Mouse (Mus musculus): ENCODE results near the gene Gm20388. TPM values are rescaled to one million over a fixed set of nuclear protein-coding genes. Genes with fewer than 3 reads are reported as not detected.

Gm20388 gene
- polyA plus RNA-seq, 1 experiment = 18.7 TPM

GRCm38 (mm10) chr8:123845114-123845513, 3934.5 kb downstream of the Gm20388 start:
- WGBS = 77% methylated on average over 13 of the region's 13 CpGs
- no peak for TF ChIP-seq POLR2A (IDR thresholded peaks at IDR 0.05; ENCODE audit: borderline replicate concordance, insufficient read depth, low read length)
- no peak for TF ChIP-seq CTCF (IDR thresholded peaks at IDR 0.05; ENCODE audit: borderline replicate concordance, insufficient read depth, low read depth, low read length)
- Histone ChIP-seq H3K4me3 (replicated peaks; ENCODE audit: insufficient read depth, low read depth, low read length) (no peak overlapping the region), H3K27me3 (ENCODE audit: control insufficient read depth, insufficient read depth, low read length) (no peaks in the 10 kb centered on the region), H3K4me1 (ENCODE audit: control insufficient read depth, insufficient read depth, low read length) (peaks cover 23% of the 10 kb centered on the region), H3K27ac (ENCODE audit: insufficient read depth, low read length) (no peak overlapping the region)
- DNase-seq = no peak

- Histone ChIP-seq H3K27me3 (ENCODE audit: control insufficient read depth, insufficient read depth, low read length) (no peaks in the 10 kb centered on the region), H3K4me1 (ENCODE audit: control insufficient read depth, insufficient read depth, low read length) (peaks cover 23% of the 10 kb centered on the region), H3K27ac (ENCODE audit: insufficient read depth, low read length) (no peak overlapping the region), H3K4me3 (replicated peaks; ENCODE audit: insufficient read depth, low read depth, low read length) (no peak overlapping the region)
- WGBS = 85% methylated on average over 10 of the region's 10 CpGs
- DNase-seq = peak; percentile 46 to 62
- TF ChIP-seq POLR2A (IDR thresholded peaks at IDR 0.05; ENCODE audit: borderline replicate concordance, insufficient read depth, low read length) = no peak
- TF ChIP-seq CTCF (IDR thresholded peaks at IDR 0.05; ENCODE audit: borderline replicate concordance, insufficient read depth, low read depth, low read length) = no peak
These were observed 3935.3 kb downstream of the Gm20388 start for GRCm38 (mm10) chr8:123845991-123846390.

DNA sequence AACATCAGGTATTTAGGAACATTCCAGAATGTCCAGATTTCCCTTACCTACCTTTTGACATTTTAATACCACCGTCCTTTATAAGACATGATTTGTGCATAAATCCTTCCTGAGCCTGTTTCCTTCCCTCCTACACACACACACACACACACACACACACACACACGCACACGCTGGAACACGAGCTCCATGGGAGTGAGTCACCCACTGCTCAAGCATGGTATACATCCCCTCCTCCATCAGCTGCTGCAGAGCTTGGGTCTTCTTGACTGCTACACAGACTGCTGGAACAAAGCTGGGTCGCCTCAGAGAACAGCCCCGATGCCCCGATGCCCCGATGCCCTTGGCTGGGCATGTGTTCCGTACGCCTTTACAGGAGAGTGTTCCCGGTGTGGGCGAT, 3935.9 kb downstream of the Gm20388 start:
- TF ChIP-seq POLR2A (IDR thresholded peaks at IDR 0.05; ENCODE audit: borderline replicate concordance, insufficient read depth, low read length) = no peak
- TF ChIP-seq CTCF (IDR thresholded peaks at IDR 0.05; ENCODE audit: borderline replicate concordance, insufficient read depth, low read depth, low read length) = no peak
- DNase-seq = no peak

DNA sequence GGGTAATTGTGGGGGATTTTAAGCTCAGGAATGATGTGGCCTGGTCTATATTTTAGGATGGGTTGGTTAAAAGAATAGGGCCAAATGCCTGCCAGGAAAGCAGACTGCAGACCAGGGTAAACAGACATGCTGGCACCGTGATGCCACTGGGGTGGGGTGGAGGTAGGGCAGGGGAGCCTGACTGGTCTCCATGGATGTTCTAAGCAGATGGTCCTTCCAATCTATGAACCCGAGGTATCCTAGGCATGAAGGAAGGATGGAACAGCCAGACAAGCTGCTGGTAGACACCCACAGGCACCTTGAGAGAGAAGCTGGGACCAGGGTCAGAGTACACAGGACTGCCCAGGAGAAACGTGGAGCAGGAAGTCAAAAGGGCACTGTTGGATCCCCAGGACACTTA, 3936.9 kb downstream of the Gm20388 start:
- Histone ChIP-seq H3K27me3 (ENCODE audit: control insufficient read depth, insufficient read depth, low read length) (no peaks in the 10 kb centered on the region), H3K27ac (ENCODE audit: insufficient read depth, low read length) (peak overlapping the region; percentile 41; the same call in 1 of the 2 replicates), H3K4me3 (replicated peaks; ENCODE audit: insufficient read depth, low read depth, low read length) (no peak overlapping the region), H3K4me1 (ENCODE audit: control insufficient read depth, insufficient read depth, low read length) (peaks cover 32% of the 10 kb centered on the region)
- 9% methylated on average over 3 of the region's 3 CpGs for WGBS
- TF ChIP-seq POLR2A (IDR thresholded peaks at IDR 0.05; ENCODE audit: borderline replicate concordance, insufficient read depth, low read length) (no peak), CTCF (IDR thresholded peaks at IDR 0.05; ENCODE audit: borderline replicate concordance, insufficient read depth, low read depth, low read length) (no peak)
- DNase-seq = peak; percentile 63 to 79

More for the DNA sequence above, 3935.9 kb downstream of the Gm20388 start:
- H3K27ac ChIP-seq (ENCODE audit: insufficient read depth, low read length) = 0 out of 2 replicates have a peak overlapping the region, but pooled peaks have one; percentile 41
- H3K4me3 ChIP-seq (replicated peaks; ENCODE audit: insufficient read depth, low read depth, low read length) = no peak overlapping the region
- H3K4me1 ChIP-seq (ENCODE audit: control insufficient read depth, insufficient read depth, low read length) = peaks cover 26% of the 10 kb centered on the region
- H3K27me3 ChIP-seq (ENCODE audit: control insufficient read depth, insufficient read depth, low read length) = no peaks in the 10 kb centered on the region
- WGBS = 76% methylated on average over 12 of the region's 12 CpGs

- DNase-seq = no peak
- Histone ChIP-seq H3K27ac (ENCODE audit: insufficient read depth, low read length) (no peak overlapping the region), H3K4me1 (ENCODE audit: control insufficient read depth, insufficient read depth, low read length) (peaks cover 32% of the 10 kb centered on the region), H3K4me3 (replicated peaks; ENCODE audit: insufficient read depth, low read depth, low read length) (no peak overlapping the region), H3K27me3 (ENCODE audit: control insufficient read depth, insufficient read depth, low read length) (no peaks in the 10 kb centered on the region)
- TF ChIP-seq POLR2A (IDR thresholded peaks at IDR 0.05; ENCODE audit: borderline replicate concordance, insufficient read depth, low read length) = no peak
- no peak for TF ChIP-seq CTCF (IDR thresholded peaks at IDR 0.05; ENCODE audit: borderline replicate concordance, insufficient read depth, low read depth, low read length)
- 88% methylated on average over 4 of the region's 4 CpGs for WGBS
These were observed 3938.7 kb downstream of the Gm20388 start for GRCm38 (mm10) chr8:123849352-123849751.

DNA sequence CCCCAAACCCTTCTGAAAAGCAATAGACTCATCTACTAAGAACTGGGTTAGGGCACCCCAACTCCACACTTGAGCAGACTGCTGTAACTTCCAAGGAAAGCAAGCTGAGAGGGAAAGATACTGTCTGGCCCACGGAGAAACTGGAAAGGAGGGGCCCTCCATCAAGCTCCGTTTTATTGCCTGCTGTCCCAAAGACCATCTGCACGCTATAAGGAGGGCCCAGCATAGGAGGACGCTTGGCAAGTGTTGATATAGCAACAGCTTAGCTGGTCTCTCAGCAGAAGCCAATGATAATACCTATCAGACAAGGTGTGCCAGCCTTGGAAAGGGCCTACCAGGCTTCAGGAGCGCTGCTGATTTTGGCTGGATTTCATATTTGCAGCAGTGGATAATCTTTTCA, 3940.9 kb downstream of the Gm20388 start:
- DNase-seq = peak; percentile 51 to 71
- peaks cover 24% of the 10 kb centered on the region for H3K4me1 ChIP-seq (ENCODE audit: control insufficient read depth, insufficient read depth, low read length)
- H3K27ac ChIP-seq (ENCODE audit: insufficient read depth, low read length) = 0 out of 2 replicates have a peak overlapping the region, but pooled peaks have one; percentile 39
- WGBS = 11% methylated on average over 5 of the region's 5 CpGs
- TF ChIP-seq CTCF (IDR thresholded peaks at IDR 0.05; ENCODE audit: borderline replicate concordance, insufficient read depth, low read depth, low read length) (no peak), POLR2A (IDR thresholded peaks at IDR 0.05; ENCODE audit: borderline replicate concordance, insufficient read depth, low read length) (no peak)
- no peak overlapping the region for H3K4me3 ChIP-seq (replicated peaks; ENCODE audit: insufficient read depth, low read depth, low read length)
- no peaks in the 10 kb centered on the region for H3K27me3 ChIP-seq (ENCODE audit: control insufficient read depth, insufficient read depth, low read length)

DNA sequence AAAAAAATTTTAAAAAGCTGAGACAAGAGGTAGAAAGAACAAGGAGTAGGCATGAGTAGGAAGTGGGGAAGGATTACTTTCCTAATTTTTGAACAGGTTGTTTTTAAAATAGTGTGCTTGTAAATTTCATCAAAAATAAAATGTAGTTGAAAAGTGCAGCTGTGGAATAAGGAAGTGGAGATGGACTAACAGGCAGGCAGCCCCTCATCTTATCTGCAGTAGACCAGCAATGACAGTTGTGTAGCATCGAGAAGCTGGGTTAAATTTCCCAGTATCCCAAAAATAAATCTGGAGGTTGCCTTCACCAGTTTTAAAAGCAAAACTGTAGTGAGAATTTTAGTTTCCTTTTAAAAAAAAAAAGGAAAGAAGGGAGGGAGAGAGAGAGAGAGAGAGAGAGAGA, 3943.6 kb downstream of the Gm20388 start:
- Histone ChIP-seq H3K4me1 (ENCODE audit: control insufficient read depth, insufficient read depth, low read length) (peaks cover 16% of the 10 kb centered on the region), H3K27ac (ENCODE audit: insufficient read depth, low read length) (no peak overlapping the region), H3K27me3 (ENCODE audit: control insufficient read depth, insufficient read depth, low read length) (no peaks in the 10 kb centered on the region), H3K4me3 (replicated peaks; ENCODE audit: insufficient read depth, low read depth, low read length) (no peak overlapping the region)
- WGBS = 71% methylated on average over 1 of the region's 1 CpGs
- TF ChIP-seq CTCF (IDR thresholded peaks at IDR 0.05; ENCODE audit: borderline replicate concordance, insufficient read depth, low read depth, low read length) (no peak), POLR2A (IDR thresholded peaks at IDR 0.05; ENCODE audit: borderline replicate concordance, insufficient read depth, low read length) (no peak)
- DNase-seq = no peak

DNA sequence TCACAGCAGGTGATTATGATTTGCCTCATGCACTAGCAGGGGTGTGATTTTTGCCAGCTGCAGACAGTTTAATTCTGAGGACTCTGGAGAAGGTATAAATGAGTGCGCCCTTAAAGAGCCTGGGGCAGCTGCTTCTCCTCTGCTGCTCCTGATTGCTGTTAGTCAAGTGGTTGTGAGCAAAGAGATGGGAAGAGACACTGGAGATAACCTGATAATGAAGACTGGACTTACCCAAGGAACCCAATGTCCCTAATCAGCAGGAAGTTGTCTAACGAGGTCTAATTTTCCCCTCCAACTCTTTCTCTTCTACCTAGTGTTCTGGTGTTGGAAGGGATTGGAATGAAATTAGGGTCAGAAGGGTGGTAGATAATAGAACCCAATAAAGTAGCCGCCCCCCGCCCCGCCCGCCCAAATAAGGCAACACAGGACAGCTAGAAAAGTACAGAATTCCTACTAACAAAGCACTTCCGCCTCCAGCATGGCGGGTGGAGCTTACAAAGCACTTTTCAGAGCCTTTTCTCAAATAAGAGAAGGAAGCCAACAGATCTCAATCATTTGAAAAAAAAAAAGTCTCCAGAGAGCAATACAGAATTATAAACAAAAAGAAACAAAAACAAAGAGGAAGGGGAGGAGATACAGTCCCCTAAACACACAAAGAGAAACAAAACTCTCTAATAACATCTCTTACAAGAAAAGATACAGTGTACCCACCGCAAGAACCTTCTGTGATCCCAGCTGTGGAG, 3944.3 kb downstream of the Gm20388 start:
- H3K27me3 ChIP-seq (ENCODE audit: control insufficient read depth, insufficient read depth, low read length) = no peaks in the 10 kb centered on the region
- TF ChIP-seq CTCF (IDR thresholded peaks at IDR 0.05; ENCODE audit: borderline replicate concordance, insufficient read depth, low read depth, low read length) (no peak), POLR2A (IDR thresholded peaks at IDR 0.05; ENCODE audit: borderline replicate concordance, insufficient read depth, low read length) (no peak)
- WGBS = 95% methylated on average over 9 of the region's 9 CpGs
- H3K4me1 ChIP-seq (ENCODE audit: control insufficient read depth, insufficient read depth, low read length) = peaks cover 16% of the 10 kb centered on the region
- H3K27ac ChIP-seq (ENCODE audit: insufficient read depth, low read length) = no peak overlapping the region
- no peak overlapping the region for H3K4me3 ChIP-seq (replicated peaks; ENCODE audit: insufficient read depth, low read depth, low read length)
- DNase-seq = peak in 1 of 2 experiments; percentile 5
